Mouse (Mus musculus): ENCODE results near the gene Cacna1d. TPM values are rescaled to one million over a fixed set of nuclear protein-coding genes. Genes with fewer than 3 reads are reported as not detected.

Cacna1d gene
- polyA plus RNA-seq, 1 experiment from 2014 or later, result 10.1 TPM

- no peak overlapping the region for H3K4me2 ChIP-seq (ENCODE audit: low read length)
- no peaks in the 10 kb centered on the region for H3K36me3 ChIP-seq (ENCODE audit: control insufficient read depth, insufficient read depth, low read length)
- H3K4me3 ChIP-seq (replicated peaks; ENCODE audit: low read depth, low read length), result no peak overlapping the region
- no peak overlapping the region for H3K9ac ChIP-seq (replicated peaks; ENCODE audit: low read length)
- H3K9me3 ChIP-seq (ENCODE audit: control insufficient read depth, low read length), result no peaks in the 10 kb centered on the region
- no peak overlapping the region for H3K27ac ChIP-seq (replicated peaks; ENCODE audit: low read depth, low read length)
- 72% methylated on average over 8 of the region's 8 CpGs for WGBS
- no peak for ATAC-seq (ENCODE audit: low FRiP score, low TSS enrichment)
- DNase-seq, result no peak
- no peaks in the 10 kb centered on the region for H3K4me1 ChIP-seq (ENCODE audit: control insufficient read depth, insufficient read depth, low read length)
- no peaks in the 10 kb centered on the region for H3K27me3 ChIP-seq (ENCODE audit: control insufficient read depth, insufficient read depth, low read length)
These were observed 243.1 kb downstream of the Cacna1d start for GRCm38 (mm10) chr14:30248121-30248520.

GRCm38 (mm10) chr14:30247606-30248005 lies 243.6 kb downstream of the Cacna1d start:
- ATAC-seq (ENCODE audit: low FRiP score, low TSS enrichment), result no peak
- Histone ChIP-seq H3K36me3 (ENCODE audit: control insufficient read depth, insufficient read depth, low read length) (no peaks in the 10 kb centered on the region), H3K4me2 (ENCODE audit: low read length) (no peak overlapping the region), H3K4me3 (replicated peaks; ENCODE audit: low read depth, low read length) (no peak overlapping the region), H3K9ac (replicated peaks; ENCODE audit: low read length) (no peak overlapping the region), H3K27ac (replicated peaks; ENCODE audit: low read depth, low read length) (no peak overlapping the region), H3K27me3 (ENCODE audit: control insufficient read depth, insufficient read depth, low read length) (no peaks in the 10 kb centered on the region), H3K9me3 (ENCODE audit: control insufficient read depth, low read length) (no peaks in the 10 kb centered on the region), H3K4me1 (ENCODE audit: control insufficient read depth, insufficient read depth, low read length) (no peaks in the 10 kb centered on the region)
- DNase-seq, result no peak
- 85% methylated on average over 4 of the region's 4 CpGs for WGBS

- H3K36me3 ChIP-seq (ENCODE audit: control insufficient read depth, insufficient read depth, low read length), result no peaks in the 10 kb centered on the region
- H3K4me3 ChIP-seq (replicated peaks; ENCODE audit: low read depth, low read length), result no peak overlapping the region
- ATAC-seq (ENCODE audit: low FRiP score, low TSS enrichment) (no peak), DNase-seq (no peak)
- H3K4me2 ChIP-seq (ENCODE audit: low read length), result no peak overlapping the region
- WGBS, result 95% methylated on average over 5 of the region's 5 CpGs
- no peaks in the 10 kb centered on the region for H3K27me3 ChIP-seq (ENCODE audit: control insufficient read depth, insufficient read depth, low read length)
- no peaks in the 10 kb centered on the region for H3K4me1 ChIP-seq (ENCODE audit: control insufficient read depth, insufficient read depth, low read length)
- H3K27ac ChIP-seq (replicated peaks; ENCODE audit: low read depth, low read length), result no peak overlapping the region
- no peak overlapping the region for H3K9ac ChIP-seq (replicated peaks; ENCODE audit: low read length)
- H3K9me3 ChIP-seq (ENCODE audit: control insufficient read depth, low read length), result no peaks in the 10 kb centered on the region
These were observed 246.5 kb downstream of the Cacna1d start for GRCm38 (mm10) chr14:30244776-30245175.

- Histone ChIP-seq H3K4me1 (ENCODE audit: control insufficient read depth, insufficient read depth, low read length) (no peaks in the 10 kb centered on the region), H3K9ac (replicated peaks; ENCODE audit: low read length) (no peak overlapping the region), H3K36me3 (ENCODE audit: control insufficient read depth, insufficient read depth, low read length) (no peaks in the 10 kb centered on the region), H3K4me2 (ENCODE audit: low read length) (no peak overlapping the region), H3K27ac (replicated peaks; ENCODE audit: low read depth, low read length) (no peak overlapping the region), H3K27me3 (ENCODE audit: control insufficient read depth, insufficient read depth, low read length) (no peaks in the 10 kb centered on the region), H3K4me3 (replicated peaks; ENCODE audit: low read depth, low read length) (no peak overlapping the region), H3K9me3 (ENCODE audit: control insufficient read depth, low read length) (no peaks in the 10 kb centered on the region)
- ATAC-seq (ENCODE audit: low FRiP score, low TSS enrichment) (no peak), DNase-seq (no peak)
- WGBS, result 88% methylated on average over 3 of the region's 3 CpGs
These were observed 248.4 kb downstream of the Cacna1d start for GRCm38 (mm10) chr14:30242818-30243205.

- no peak for DNase-seq
- WGBS, result 90% methylated on average over 13 of the region's 13 CpGs
- no peak for ATAC-seq (ENCODE audit: low FRiP score, low TSS enrichment)
- Histone ChIP-seq H3K27me3 (ENCODE audit: control insufficient read depth, insufficient read depth, low read length) (no peaks in the 10 kb centered on the region), H3K4me2 (ENCODE audit: low read length) (no peak overlapping the region), H3K27ac (replicated peaks; ENCODE audit: low read depth, low read length) (no peak overlapping the region), H3K4me3 (replicated peaks; ENCODE audit: low read depth, low read length) (no peak overlapping the region), H3K9ac (replicated peaks; ENCODE audit: low read length) (no peak overlapping the region), H3K36me3 (ENCODE audit: control insufficient read depth, insufficient read depth, low read length) (no peaks in the 10 kb centered on the region), H3K4me1 (ENCODE audit: control insufficient read depth, insufficient read depth, low read length) (no peaks in the 10 kb centered on the region), H3K9me3 (ENCODE audit: control insufficient read depth, low read length) (no peaks in the 10 kb centered on the region)
These were observed 249.0 kb downstream of the Cacna1d start for GRCm38 (mm10) chr14:30242166-30242817.

GRCm38 (mm10) chr14:30240916-30241515 lies 250.2 kb downstream of the Cacna1d start:
- no peaks in the 10 kb centered on the region for H3K9me3 ChIP-seq (ENCODE audit: control insufficient read depth, low read length)
- H3K27ac ChIP-seq (replicated peaks; ENCODE audit: low read depth, low read length), result no peak overlapping the region
- H3K4me2 ChIP-seq (ENCODE audit: low read length), result no peak overlapping the region
- H3K9ac ChIP-seq (replicated peaks; ENCODE audit: low read length), result no peak overlapping the region
- 76% methylated on average over 7 of the region's 7 CpGs for WGBS
- ATAC-seq (ENCODE audit: low FRiP score, low TSS enrichment) (no peak), DNase-seq (no peak)
- H3K27me3 ChIP-seq (ENCODE audit: control insufficient read depth, insufficient read depth, low read length), result no peaks in the 10 kb centered on the region
- no peak overlapping the region for H3K4me3 ChIP-seq (replicated peaks; ENCODE audit: low read depth, low read length)
- no peaks in the 10 kb centered on the region for H3K4me1 ChIP-seq (ENCODE audit: control insufficient read depth, insufficient read depth, low read length)
- no peaks in the 10 kb centered on the region for H3K36me3 ChIP-seq (ENCODE audit: control insufficient read depth, insufficient read depth, low read length)

- Histone ChIP-seq H3K4me3 (replicated peaks; ENCODE audit: low read depth, low read length) (no peak overlapping the region), H3K27ac (replicated peaks; ENCODE audit: low read depth, low read length) (no peak overlapping the region), H3K4me2 (ENCODE audit: low read length) (no peak overlapping the region), H3K4me1 (ENCODE audit: control insufficient read depth, insufficient read depth, low read length) (no peaks in the 10 kb centered on the region), H3K9ac (replicated peaks; ENCODE audit: low read length) (no peak overlapping the region), H3K9me3 (ENCODE audit: control insufficient read depth, low read length) (no peaks in the 10 kb centered on the region), H3K27me3 (ENCODE audit: control insufficient read depth, insufficient read depth, low read length) (no peaks in the 10 kb centered on the region), H3K36me3 (ENCODE audit: control insufficient read depth, insufficient read depth, low read length) (no peaks in the 10 kb centered on the region)
- DNase-seq (no peak), ATAC-seq (ENCODE audit: low FRiP score, low TSS enrichment) (no peak)
- WGBS, result 74% methylated on average over 5 of the region's 5 CpGs
These were observed 252.4 kb downstream of the Cacna1d start for GRCm38 (mm10) chr14:30238807-30239206.

GRCm38 (mm10) chr14:30225161-30225560 lies 266.1 kb downstream of the Cacna1d start:
- no peaks in the 10 kb centered on the region for H3K36me3 ChIP-seq (ENCODE audit: control insufficient read depth, insufficient read depth, low read length)
- ATAC-seq (ENCODE audit: low FRiP score, low TSS enrichment) (no peak), DNase-seq (no peak)
- WGBS, result 87% methylated on average over 5 of the region's 5 CpGs
- H3K9ac ChIP-seq (replicated peaks; ENCODE audit: low read length), result no peak overlapping the region
- H3K4me1 ChIP-seq (ENCODE audit: control insufficient read depth, insufficient read depth, low read length), result no peaks in the 10 kb centered on the region
- no peak overlapping the region for H3K27ac ChIP-seq (replicated peaks; ENCODE audit: low read depth, low read length)
- H3K4me2 ChIP-seq (ENCODE audit: low read length), result no peak overlapping the region
- no peaks in the 10 kb centered on the region for H3K9me3 ChIP-seq (ENCODE audit: control insufficient read depth, low read length)
- H3K4me3 ChIP-seq (replicated peaks; ENCODE audit: low read depth, low read length), result no peak overlapping the region
- no peaks in the 10 kb centered on the region for H3K27me3 ChIP-seq (ENCODE audit: control insufficient read depth, insufficient read depth, low read length)

- Histone ChIP-seq H3K27ac (replicated peaks; ENCODE audit: low read depth, low read length) (no peak overlapping the region), H3K4me1 (ENCODE audit: control insufficient read depth, insufficient read depth, low read length) (no peaks in the 10 kb centered on the region), H3K4me2 (ENCODE audit: low read length) (no peak overlapping the region), H3K27me3 (ENCODE audit: control insufficient read depth, insufficient read depth, low read length) (no peaks in the 10 kb centered on the region), H3K36me3 (ENCODE audit: control insufficient read depth, insufficient read depth, low read length) (no peaks in the 10 kb centered on the region), H3K9me3 (ENCODE audit: control insufficient read depth, low read length) (no peaks in the 10 kb centered on the region), H3K4me3 (replicated peaks; ENCODE audit: low read depth, low read length) (no peak overlapping the region), H3K9ac (replicated peaks; ENCODE audit: low read length) (no peak overlapping the region)
- DNase-seq (no peak), ATAC-seq (ENCODE audit: low FRiP score, low TSS enrichment) (no peak)
- 91% methylated on average over 6 of the region's 6 CpGs for WGBS
These were observed 269.2 kb downstream of the Cacna1d start for GRCm38 (mm10) chr14:30222101-30222500.

All from midbrain, embryonic 14.5 days (tissue).